Mouse (Mus musculus): ENCODE measurements around the gene Itgb1bp1. TPM values are rescaled to one million over a fixed set of nuclear protein-coding genes. Genes with fewer than 3 reads are reported as not detected.
A peak's percentile ranks its signal among the peaks of the same experiment; 100 is the strongest.

The Itgb1bp1 gene
- total RNA-seq, 2 experiments from 2014 or later: 37.0 to 37.3 TPM

- DNase-seq (ENCODE audit: low spot score in 2 of 2): no peak
Observed at GRCm38 (mm10) chr12:21205799-21206198, 80.3 kb downstream of the Itgb1bp1 start.

- peak; percentile 37 to 54 for DNase-seq (ENCODE audit: low spot score in 2 of 2)
Observed at GRCm38 (mm10) chr12:21204701-21205312, 81.3 kb downstream of the Itgb1bp1 start.

GRCm38 (mm10) chr12:21201485-21202269, 84.4 kb downstream of the Itgb1bp1 start:
- no peak for DNase-seq (ENCODE audit: low spot score in 2 of 2)

- DNase-seq (ENCODE audit: low spot score in 2 of 2): no peak
Observed at GRCm38 (mm10) chr12:21200613-21201012, 85.5 kb downstream of the Itgb1bp1 start.

GRCm38 (mm10) chr12:21196420-21196819, 89.7 kb downstream of the Itgb1bp1 start:
- no peak for DNase-seq (ENCODE audit: low spot score in 2 of 2)

GRCm38 (mm10) chr12:21195497-21195896, 90.6 kb downstream of the Itgb1bp1 start:
- no peak for DNase-seq (ENCODE audit: low spot score in 2 of 2)

GRCm38 (mm10) chr12:21191546-21191945, 94.5 kb downstream of the Itgb1bp1 start:
- no peak for DNase-seq (ENCODE audit: low spot score in 2 of 2)

Other genes with a start within 250 kb of the Itgb1bp1 start
- gene Cpsf3, start 893 bp downstream of the Itgb1bp1 start, total RNA-seq (2021): 10 to 100 TPM; 38.9 to 43.3 TPM
- 10 to 100 TPM; 14.6 to 17.2 TPM for gene Iah1, start 30.1 kb upstream of the Itgb1bp1 start, total RNA-seq (2021)
- 10 to 100 TPM; 38.3 to 40.5 TPM for gene Adam17, start 87.3 kb upstream of the Itgb1bp1 start, total RNA-seq (2021)
- gene Ywhaq, start 131.4 kb upstream of the Itgb1bp1 start, total RNA-seq (2021): 100 to 1,000 TPM; 146 to 156 TPM

Data from gastrocnemius, postnatal 4 days (tissue).